Mouse (Mus musculus) lung, postnatal 0 days (tissue): ENCODE data around the gene 4930556J24Rik. TPM values are rescaled to one million over a fixed set of nuclear protein-coding genes. Genes with fewer than 3 reads are reported as not detected.
A peak's percentile ranks its signal among the peaks of the same experiment; 100 is the strongest.

Source experiments
- ATAC-seq: fragments of 200-750 bp; cut with Nextera tagmentation; 2 replicates; pipeline ENCODE4 v1.8.0; 2017; ENCODE audit warnings: moderate library complexity
- DNase-seq: peaks from one replicate; pipeline ENCODE4 v3.0.0-alpha.2; 2016; ENCODE audit warnings: low spot score
- H3K27ac ChIP-seq: fragments of 300-500 bp; sonication (generic); 2 replicates; pipeline ENCODE4 v1.5.1; 2014; ENCODE audit warnings: antibody characterized with exemption, mild to moderate bottlenecking, low read length, mixed read lengths
- H3K27me3 ChIP-seq: fragments of 300-500 bp; sonication (generic); replicated peaks from 2 replicates; pipeline ENCODE4 v1.6.1; 2014; ENCODE audit warnings: low read length, mixed read lengths; ENCODE audit not compliant: insufficient read depth
- H3K36me3 ChIP-seq: fragments of 300-500 bp; sonication (generic); 2 replicates; pipeline ENCODE4 v1.6.1; 2014; ENCODE audit warnings: low read length, mixed read lengths; ENCODE audit not compliant: insufficient read depth
- H3K4me1 ChIP-seq: fragments of 300-500 bp; sonication (generic); 2 replicates; pipeline ENCODE4 v1.6.1; 2014; ENCODE audit warnings: antibody characterized with exemption, low read depth, low read length, mixed read lengths; ENCODE audit not compliant: insufficient read depth
- H3K4me2 ChIP-seq: fragments of 300-500 bp; sonication (generic); replicated peaks from 2 replicates; pipeline ENCODE4 v1.6.1; 2014; ENCODE audit warnings: low read depth, mild to moderate bottlenecking, low read length, moderate library complexity, mixed read lengths
- H3K4me3 ChIP-seq: fragments of 300-500 bp; sonication (generic); 2 replicates; pipeline ENCODE4 v1.5.1; 2014; ENCODE audit warnings: low read depth, low read length
- H3K9ac ChIP-seq: fragments of 300-500 bp; sonication (generic); replicated peaks from 2 replicates; pipeline ENCODE4 v1.6.1; 2014; ENCODE audit warnings: low read depth, mild to moderate bottlenecking
- H3K9me3 ChIP-seq: fragments of 300-500 bp; sonication (generic); 2 replicates; pipeline ENCODE4 v1.6.1; 2016; ENCODE audit warnings: low read length, mixed read lengths
- CTCF ChIP-seq: IDR thresholded peaks from 2 replicates; pipeline ENCODE4 v1.5.1; 2016; ENCODE audit warnings: antibody characterized with exemption, mild to moderate bottlenecking
- EP300 ChIP-seq: IDR thresholded peaks from 2 replicates; pipeline ENCODE4 v1.6.1; 2016; ENCODE audit warnings: antibody characterized with exemption, mild to moderate bottlenecking, control low read depth
- WGBS: fragments of 180-500 bp; shearing (Covaris S2); extraction: QIAGEN DNeasy Blood & Tissue Kit; methylation state at CpG from one replicate; pipeline ENCODE4 v1.1.7; 2014; 5-methylcytosine and 5-hydroxymethylcytosine counted together
- polyA plus RNA-seq: library from polyadenylated mRNA; unstranded; fragments of >200 nt; fragmentation: Nextera tagmentation; extraction: Ambion mirVana; gene quantifications from 2 replicates; pipeline ENCODE4 v1.2.1, GENCODE M21; 2015

The 4930556J24Rik gene
- polyA plus RNA-seq, 1 experiment from 2014 or later = not detected

GRCm38 (mm10) chr11:3921281-3921850 lies 55.2 kb downstream of the 4930556J24Rik start:
- Histone ChIP-seq H3K4me2 (no peak overlapping the region), H3K9me3 (no peaks in the 10 kb centered on the region), H3K4me3 (no peak overlapping the region), H3K36me3 (peaks cover 35% of the 10 kb centered on the region; the same call in 1 of the 2 replicates), H3K4me1 (no peaks in the 10 kb centered on the region), H3K9ac (no peak overlapping the region), H3K27ac (no peak overlapping the region), H3K27me3 (no peaks in the 10 kb centered on the region)
- 0 out of 2 replicates have a peak, but pooled peaks have one; percentile 29 for TF ChIP-seq EP300
- TF ChIP-seq CTCF = peak; percentile 83
- peak; percentile 57; the same call in 1 of the 2 replicates for ATAC-seq
- WGBS = 22% methylated on average over 8 of the region's 8 CpGs
- peak; percentile 65 for DNase-seq

GRCm38 (mm10) chr11:3920476-3920875 lies 56.1 kb downstream of the 4930556J24Rik start:
- ATAC-seq = no peak
- DNase-seq = no peak
- Histone ChIP-seq H3K27ac (no peak overlapping the region), H3K36me3 (peaks cover 27% of the 10 kb centered on the region; the same call in 1 of the 2 replicates), H3K9me3 (no peaks in the 10 kb centered on the region), H3K4me2 (no peak overlapping the region), H3K9ac (no peak overlapping the region), H3K4me1 (no peaks in the 10 kb centered on the region), H3K4me3 (no peak overlapping the region), H3K27me3 (no peaks in the 10 kb centered on the region)
- 81% methylated on average over 7 of the region's 7 CpGs for WGBS
- TF ChIP-seq CTCF (no peak), EP300 (no peak)

- DNase-seq = no peak
- H3K9me3 ChIP-seq = no peaks in the 10 kb centered on the region
- peaks cover 16% of the 10 kb centered on the region; the same call in 1 of the 2 replicates for H3K36me3 ChIP-seq
- WGBS = 39% methylated on average over 1 of the region's 1 CpGs
- H3K4me2 ChIP-seq = no peak overlapping the region
- H3K27me3 ChIP-seq = no peaks in the 10 kb centered on the region
- H3K27ac ChIP-seq = no peak overlapping the region
- ATAC-seq = no peak
- H3K9ac ChIP-seq = no peak overlapping the region
- no peak overlapping the region for H3K4me3 ChIP-seq
- peaks cover 4% of the 10 kb centered on the region; the same call in 1 of the 2 replicates for H3K4me1 ChIP-seq
- peak; percentile 66 for TF ChIP-seq CTCF
- TF ChIP-seq EP300 = no peak
Measured at GRCm38 (mm10) chr11:3918738-3919137, 57.8 kb downstream of the 4930556J24Rik start.

- peak within 1 kb of the TSS; percentile 73 for H3K27ac ChIP-seq
- H3K9me3 ChIP-seq = no peaks in the 10 kb centered on the region
- no peaks in the 10 kb centered on the region for H3K27me3 ChIP-seq
- WGBS = under 1% methylated on average over 27 of the region's 28 CpGs
- H3K4me3 ChIP-seq = peak within 1 kb of the TSS; percentile 53
- peak within 1 kb of the TSS; percentile 55 for H3K9ac ChIP-seq
- DNase-seq (peak; percentile 87), ATAC-seq (peak; percentile 77)
- H3K4me2 ChIP-seq = peak within 1 kb of the TSS; percentile 79
- TF ChIP-seq CTCF (peak; percentile 91), EP300 (peak; percentile 61)
- no peaks in the 10 kb centered on the region for H3K36me3 ChIP-seq
- H3K4me1 ChIP-seq = peaks cover 15% of the 10 kb centered on the region
Measured at GRCm38 (mm10) chr11:3914109-3914840, 62.3 kb downstream of the 4930556J24Rik start, which contains the start of gene Slc35e4. Gene Slc35e4, minus strand, starts transcription at chr11:3914664.

- no peaks in the 10 kb centered on the region for H3K9me3 ChIP-seq
- no peaks in the 10 kb centered on the region for H3K36me3 ChIP-seq
- TF ChIP-seq EP300 = no peak
- TF ChIP-seq CTCF = no peak
- H3K9ac ChIP-seq = peak overlapping the region; percentile 55
- H3K4me2 ChIP-seq = peak overlapping the region; percentile 79
- peak overlapping the region; percentile 53 for H3K4me3 ChIP-seq
- H3K27me3 ChIP-seq = no peaks in the 10 kb centered on the region
- WGBS = under 1% methylated on average over 54 of the region's 65 CpGs
- DNase-seq (peak; percentile 95), ATAC-seq (peak; percentile 93)
- H3K4me1 ChIP-seq = peaks cover 15% of the 10 kb centered on the region
- peak overlapping the region; percentile 73 for H3K27ac ChIP-seq
Measured at GRCm38 (mm10) chr11:3913316-3914108, 63.1 kb downstream of the 4930556J24Rik start.

GRCm38 (mm10) chr11:3912875-3913271 lies 63.7 kb downstream of the 4930556J24Rik start:
- Histone ChIP-seq H3K9ac (peak overlapping the region; percentile 55), H3K36me3 (no peaks in the 10 kb centered on the region), H3K4me2 (peak overlapping the region; percentile 79), H3K9me3 (no peaks in the 10 kb centered on the region), H3K4me3 (peak overlapping the region; percentile 53), H3K27ac (peak overlapping the region; percentile 73; the same call in 1 of the 2 replicates), H3K4me1 (peaks cover 15% of the 10 kb centered on the region), H3K27me3 (no peaks in the 10 kb centered on the region)
- no peak for TF ChIP-seq EP300
- peak; percentile 36; the same call in 1 of the 2 replicates for TF ChIP-seq CTCF
- ATAC-seq (peak; percentile 7), DNase-seq (peak; percentile 43)
- WGBS = 7% methylated on average over 16 of the region's 16 CpGs
